Mouse (Mus musculus) spleen, postnatal 14 days (tissue): ENCODE results near the gene Npr3.

Source experiments
- DNase-seq, 2 experiments: peaks; one replicate each; pipeline ENCODE4 v3.0.0; 2021 to 2022; ENCODE audit warnings: low spot score in 2 of 2

Gene Npr3

DNA sequence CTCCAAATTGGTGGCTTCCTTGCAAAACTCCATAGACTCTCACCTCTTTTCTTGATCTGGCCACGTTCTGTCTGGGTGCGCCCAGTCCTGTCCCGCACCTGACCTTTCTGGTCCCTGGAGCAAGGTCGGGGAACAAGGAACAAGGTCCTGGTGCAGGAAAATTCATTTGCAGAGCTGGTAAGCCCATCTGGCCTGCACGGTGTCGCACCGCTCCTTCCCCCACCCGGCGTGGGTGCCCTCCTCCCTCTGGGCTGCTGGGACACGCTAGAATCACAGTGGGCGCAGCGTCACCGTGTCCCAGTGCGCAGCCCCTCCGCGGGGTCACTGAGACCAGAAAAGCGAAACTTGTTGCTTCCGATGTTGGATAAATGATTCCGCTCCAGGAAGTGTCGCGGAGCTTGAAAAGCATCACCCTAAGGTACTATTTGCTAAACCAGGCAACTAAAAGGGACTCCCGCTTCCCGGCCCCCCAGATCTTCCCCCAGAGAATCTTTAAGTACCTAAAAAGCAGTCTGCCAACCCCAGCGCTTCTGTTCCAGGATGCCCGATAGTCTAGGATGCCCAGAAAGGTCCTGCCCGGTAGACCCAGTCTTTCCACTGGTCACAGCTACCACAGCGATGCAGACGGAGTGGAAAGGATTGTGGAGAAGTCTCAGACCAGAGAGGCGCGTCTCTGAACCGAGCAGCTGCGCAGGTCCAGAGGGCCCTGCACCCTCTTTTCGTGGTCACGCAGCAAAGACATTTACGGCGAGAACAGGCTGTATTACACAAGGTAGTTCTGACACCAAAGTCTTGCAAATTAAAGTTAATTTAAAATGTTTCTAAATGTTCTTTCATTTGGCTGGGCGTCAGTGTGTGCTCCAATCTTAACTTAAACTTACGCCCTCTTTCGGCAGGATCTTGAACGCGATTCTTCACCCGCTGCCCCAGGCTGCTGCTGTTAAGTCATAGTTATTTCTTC is at the start of gene Npr3:
TSS of gene Npr3 (minus strand) at position 717 of the 961 bp plus-strand sequence.
- DNase-seq: no peak

DNA sequence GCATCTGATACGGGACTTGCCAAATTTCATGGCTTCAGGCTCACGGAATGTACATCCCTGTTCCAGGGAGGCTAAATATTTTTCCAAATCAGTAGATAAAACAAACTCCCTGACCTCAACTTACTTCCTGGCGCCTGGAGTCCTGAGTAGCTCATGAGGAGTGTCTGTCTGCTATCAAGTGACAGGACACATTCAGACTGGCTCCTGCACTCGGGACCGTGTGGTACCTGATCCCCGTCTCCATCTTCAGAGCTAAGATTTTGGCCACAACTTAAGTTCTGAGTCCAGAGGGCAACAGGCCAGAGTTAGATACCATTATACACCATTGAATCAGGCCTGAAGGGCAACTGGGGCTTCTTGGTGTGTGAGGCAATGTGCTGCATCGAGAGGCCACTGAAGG is 49.0 kb upstream of the Npr3 start:
- no peak for DNase-seq

DNA sequence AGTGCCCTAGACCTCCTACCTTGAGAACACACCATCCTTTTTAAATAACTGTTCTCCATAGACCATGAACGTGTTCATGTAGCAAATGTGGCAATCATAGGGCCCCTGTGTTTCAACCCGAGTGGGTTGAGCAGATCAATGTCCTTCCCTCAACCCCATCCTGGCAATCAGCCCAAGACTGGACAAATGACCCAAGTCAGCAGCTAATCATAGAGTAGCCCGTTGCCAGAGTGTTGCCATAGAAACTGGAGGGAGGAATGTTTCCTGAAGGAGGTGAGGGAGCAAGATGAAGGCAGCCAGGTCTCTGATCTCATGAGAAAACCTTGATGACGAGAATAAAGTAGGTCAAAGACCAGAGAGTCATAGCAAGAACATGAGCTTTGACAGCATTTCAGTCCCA is 47.1 kb upstream of the Npr3 start:
- no peak for DNase-seq

DNA sequence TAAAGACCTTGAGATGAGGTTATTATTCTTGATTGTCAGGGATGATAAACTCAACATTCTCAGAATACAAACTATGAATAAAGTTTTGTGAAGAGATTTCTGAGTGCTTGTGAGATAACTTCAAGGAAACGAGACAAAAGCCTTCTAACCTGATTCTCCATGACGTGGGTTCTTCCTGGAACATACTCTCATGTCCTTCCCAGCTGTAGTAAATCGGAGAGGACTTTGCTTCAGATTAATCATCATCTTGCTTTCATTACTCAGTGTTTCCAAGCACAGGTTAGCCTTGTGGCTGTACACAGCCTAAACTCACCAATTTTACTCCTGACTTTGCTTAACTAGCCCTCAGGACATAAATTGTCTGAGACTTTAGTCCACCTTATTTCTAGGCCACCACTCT is 45.1 kb upstream of the Npr3 start:
- no peak for DNase-seq

DNA sequence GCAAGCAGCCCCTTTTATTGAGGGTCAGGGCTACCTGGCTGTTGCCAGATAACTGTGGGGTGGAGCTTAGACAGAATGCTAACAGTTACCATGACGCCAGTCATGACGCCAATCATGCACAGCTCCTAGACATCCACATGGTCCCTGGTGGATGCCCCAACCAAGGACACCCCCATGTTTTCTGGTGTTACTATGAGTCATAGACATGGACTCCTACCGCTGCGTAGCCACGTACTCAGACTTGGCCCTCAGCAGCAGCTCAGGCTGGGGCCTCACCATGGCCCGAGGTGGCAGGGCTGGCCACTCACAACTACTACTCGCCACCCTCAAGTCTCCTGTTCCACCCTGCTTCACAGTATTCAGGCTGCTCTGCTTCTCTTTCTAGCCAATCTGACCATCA is 44.1 kb upstream of the Npr3 start:
- no peak for DNase-seq

DNA sequence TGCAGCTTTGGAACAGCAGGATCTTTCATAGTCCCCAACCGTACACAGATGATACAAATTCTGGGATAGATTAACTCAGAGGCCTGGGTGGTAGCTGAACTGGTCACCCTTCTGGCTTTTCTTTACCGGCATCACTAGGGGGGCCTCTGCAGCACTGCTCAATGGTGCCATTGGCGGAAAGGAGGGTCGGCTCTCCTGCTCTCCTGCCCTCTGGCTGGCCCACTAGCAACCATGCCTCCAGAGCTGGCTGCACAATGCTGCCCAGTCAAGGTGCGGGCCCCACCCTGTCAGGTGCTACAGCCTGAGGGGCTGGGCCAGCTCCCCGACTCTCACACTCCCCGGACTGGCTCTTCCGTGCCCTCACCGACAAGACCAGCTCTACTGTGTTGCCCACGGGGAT is 43.1 kb upstream of the Npr3 start:
- no peak for DNase-seq

DNA sequence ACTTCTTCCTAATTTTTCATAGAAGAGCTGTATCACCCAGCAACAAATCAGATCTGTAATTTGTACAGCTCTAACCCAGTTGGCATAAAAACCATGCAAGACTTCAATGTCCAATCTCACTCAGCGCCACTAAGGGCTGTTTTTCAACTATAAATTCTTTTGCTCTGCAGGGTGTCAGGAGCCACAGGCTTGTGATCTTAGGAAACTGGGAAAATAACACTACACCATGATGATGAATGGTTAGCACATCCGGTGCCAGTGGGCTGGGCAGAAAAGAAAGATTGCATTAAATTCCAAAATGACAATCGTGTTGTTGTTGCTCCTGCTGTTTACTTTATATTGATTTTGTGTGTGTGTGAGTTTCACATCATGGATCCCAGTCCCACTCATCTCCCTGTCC is 42.4 kb upstream of the Npr3 start:
- DNase-seq: no peak

DNA sequence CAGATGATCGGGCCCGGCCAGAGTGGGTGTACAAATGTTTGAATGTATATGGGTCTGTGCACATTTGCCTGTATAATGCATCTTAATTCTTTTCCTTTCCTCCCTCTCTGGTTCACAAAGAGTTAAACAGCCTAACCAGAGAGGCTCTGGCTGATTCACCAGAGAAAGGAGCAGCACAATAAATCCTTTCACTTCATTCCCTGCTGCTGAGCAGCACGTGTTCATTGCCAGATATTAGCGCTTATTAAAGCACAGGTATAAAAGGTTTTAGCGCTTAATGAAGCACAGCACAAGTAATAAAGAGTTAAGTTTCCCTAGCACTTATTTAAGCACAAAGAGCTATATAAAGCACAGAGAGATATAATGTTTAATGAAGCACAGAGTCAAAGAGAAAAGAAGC is 33.8 kb upstream of the Npr3 start:
- no peak for DNase-seq

DNA sequence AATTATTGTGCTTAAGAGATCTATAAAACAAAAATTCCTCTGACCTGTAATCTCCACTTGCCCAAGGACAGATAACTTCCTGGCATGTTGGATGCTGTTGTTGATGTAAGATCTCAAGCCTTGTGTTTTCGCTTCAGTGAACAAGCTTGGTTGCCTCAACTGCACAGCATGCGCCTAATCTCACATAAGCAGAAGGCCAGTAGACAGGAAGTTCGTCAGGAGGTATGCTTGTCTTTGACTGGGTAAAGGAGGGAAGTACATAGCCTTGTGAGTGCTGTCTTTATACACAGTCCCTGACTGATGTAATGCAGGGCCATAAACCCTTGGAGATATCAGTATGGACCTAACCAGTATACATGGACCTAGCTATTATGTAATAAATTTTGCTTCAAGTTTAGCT is 20.7 kb upstream of the Npr3 start:
- DNase-seq: no peak

DNA sequence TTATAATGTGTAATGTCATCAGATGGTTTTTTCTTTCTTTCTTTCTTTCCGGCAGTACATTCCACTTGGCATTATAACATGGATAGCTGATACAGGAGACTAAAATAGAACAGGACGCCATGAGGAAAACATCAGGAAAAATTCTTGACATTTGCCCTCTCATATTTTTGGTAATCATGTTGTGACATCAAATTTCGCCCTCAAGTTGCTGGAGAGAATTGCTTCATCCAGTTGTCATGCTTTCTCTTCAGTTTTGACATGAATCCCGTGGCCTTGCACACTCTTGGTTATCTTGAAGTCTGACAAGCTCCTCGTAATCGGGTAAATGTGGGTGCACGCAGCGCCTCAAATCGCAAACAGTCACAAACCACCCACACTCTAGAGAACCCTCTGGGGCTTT is 7.0 kb upstream of the Npr3 start:
- no peak for DNase-seq

DNA sequence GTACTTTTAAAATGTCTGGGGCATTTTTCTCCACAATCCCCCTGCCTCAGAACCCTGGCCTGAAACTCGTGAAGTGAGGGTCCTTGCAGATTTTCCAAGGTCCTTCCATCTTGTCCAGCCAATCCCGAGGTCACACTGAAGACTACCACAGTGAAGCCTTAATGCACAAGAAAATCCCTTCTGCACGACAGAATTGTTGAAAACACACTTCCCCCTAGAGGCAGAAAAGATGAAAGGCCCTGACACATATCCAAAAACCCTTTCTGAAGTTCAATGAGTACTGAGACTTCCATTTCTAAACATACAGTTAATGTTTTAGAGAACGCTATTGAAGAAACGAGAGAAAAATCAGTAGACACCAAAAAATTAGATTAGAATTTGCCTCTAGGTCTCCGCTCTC is 2.8 kb upstream of the Npr3 start:
- no peak for DNase-seq

DNA sequence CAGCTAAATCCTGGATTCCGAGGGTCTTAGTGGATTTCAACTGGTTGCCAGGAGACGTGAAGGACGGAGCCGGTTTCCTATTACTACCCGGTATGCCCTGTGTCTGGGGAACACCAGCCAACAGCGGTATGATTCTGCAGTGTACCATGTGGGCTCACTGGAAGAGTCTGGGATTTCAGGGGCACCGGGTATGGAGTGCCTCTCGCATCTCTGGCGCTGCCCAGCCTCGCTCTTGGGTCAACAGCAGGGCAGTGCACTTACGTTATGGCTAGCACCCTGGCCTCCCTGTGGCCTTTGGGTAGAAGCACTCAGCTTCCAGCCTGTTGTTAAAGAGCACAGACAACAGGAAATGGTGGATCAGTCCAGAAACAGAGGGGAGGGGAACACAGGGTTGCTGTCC is 1.1 kb upstream of the Npr3 start:
- DNase-seq: no peak

DNA sequence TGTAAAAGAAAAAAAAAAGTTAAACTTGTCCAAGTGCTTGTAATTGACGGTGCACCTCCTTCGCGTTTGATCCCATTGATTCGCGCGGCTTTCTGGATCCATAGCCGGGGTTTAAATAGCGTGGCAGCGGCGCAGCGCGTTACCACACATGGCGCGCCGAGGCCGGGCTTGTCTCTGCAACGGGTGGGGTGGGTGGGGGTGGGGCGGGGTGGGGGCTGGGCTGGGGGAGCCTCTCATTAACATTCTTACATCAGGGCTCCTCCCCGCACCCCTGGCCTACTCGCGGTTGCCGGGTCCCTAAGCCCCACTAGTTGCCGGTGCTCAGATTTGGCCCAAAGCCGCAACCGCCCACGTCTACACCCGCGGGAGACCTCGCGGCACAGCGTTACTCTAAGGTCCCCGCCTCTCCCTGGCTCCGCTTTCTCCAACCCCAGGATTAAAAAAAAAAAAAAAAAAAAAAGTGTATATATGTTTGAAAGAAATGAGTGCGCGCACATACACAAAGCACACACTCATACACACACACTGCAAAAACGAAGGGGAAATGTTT is 991 bp downstream of the Npr3 start:
- DNase-seq: no peak

DNA sequence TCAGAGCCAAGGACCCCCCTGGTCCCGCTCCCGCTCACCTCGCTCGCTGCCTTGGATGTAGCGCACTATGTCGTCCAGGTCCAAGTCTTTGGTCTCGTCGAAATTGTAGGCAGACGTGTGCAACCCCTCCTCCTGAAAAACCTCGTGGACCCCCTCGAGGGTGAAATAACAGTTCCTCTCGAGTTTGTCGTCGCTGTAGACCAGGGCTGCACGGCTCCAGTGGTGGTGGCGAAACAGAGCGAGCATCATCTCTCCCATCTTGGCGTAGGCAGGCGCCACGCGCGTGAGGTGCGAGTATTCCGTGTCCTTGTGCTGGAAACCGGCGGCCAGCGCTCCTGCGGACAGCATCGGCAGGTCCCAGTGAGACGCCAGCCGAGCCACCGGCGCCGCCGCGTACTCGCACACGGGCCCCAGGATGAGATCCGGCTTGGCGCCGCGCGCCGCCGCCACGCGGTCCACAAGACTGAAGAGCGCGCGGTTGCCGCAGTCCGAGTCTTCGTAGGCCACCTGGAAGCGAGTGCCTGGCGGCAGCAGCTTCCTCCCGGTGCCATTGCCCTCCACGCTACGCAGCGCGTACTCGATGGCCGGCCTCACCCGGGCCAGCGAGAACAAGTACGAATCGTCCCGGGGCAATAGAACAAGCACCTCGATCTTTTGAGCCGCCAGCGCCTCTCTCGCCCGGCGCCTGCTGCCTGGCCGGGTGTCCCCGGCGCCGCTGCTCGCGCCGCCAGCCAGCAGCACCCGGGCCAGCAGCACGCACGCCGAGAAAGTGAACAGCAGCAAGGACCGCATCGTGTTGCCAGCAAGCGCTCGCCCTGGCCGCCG is 2.0 kb downstream of the Npr3 start:
- no peak for DNase-seq

DNA sequence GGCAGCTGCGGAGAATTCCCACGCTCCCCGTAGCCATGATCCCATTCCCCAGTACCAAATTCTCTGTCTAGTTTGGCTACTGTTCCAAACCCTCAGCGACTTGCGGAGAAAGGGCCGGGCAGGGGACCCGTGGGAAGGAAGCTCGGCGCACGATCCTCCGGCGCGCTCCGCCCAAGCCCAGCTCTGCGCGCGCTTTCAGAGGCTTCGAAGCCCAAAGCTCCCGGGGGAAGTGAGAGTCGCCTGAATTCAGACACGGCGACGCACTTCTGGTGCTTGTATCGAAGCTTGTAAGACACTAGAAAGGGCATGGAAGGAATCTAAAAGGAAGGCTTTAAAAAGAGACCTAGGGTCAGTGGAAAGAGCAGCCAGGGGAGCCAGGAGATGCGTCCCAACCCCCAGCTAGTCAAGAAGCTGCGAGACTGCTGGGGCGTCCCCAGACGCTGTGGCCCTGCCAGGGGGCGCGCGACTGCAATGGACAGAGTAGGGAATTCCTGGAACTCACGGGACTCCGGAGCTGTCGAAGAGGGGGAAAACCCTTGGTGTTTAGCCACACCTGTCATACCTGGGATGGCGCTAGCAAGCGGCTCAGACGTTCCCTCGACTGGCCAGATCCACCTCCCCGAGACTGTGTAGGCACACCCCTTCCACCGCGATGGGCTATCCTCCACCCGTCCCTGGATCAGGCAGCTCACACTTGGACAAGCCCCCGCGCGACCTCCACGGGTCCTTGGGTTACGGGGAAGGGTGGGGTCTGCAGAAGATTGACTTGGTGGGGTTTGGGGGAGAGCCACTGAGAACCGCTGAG is 2.8 kb downstream of the Npr3 start:
- no peak for DNase-seq

DNA sequence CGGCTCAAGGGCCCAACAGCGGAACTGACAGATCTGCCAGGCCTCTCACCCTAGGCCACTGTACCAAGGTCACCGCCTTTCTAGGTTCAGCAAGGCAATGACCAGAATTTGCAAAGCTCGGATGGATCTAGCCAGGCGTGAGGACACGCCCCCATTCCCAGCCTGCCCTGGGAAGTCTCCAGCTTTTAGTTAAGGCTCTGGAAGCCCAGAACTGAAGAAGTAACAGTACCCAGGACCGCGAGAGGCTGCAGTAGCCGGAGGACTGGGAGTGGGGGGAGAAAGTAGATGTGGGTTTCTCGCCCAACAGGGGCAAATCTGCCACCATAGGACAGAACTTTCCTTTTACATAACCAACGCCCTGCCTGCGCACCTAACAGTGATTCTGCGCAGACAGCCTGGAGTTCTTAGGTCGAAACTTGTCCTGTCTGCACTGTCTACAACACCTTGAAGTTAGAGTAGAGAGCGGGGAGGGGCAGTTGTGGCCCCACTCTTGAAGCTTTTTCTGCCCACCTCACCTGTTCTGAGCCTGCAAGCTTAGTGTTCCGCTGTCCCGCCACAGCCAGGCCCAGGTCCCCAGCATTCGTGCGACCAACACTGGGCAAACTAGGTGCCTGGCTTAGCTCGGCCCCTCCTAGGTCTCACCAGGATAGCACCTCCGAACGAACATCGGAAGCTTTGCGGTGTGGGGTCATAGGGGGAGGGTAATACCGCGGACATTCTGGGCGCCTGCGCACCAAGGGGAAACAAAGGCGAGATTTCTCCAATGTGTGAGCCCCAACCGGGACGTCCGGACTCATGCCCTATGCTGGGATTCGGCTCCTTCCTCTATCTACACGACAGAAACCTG is 3.7 kb downstream of the Npr3 start:
- DNase-seq: no peak

DNA sequence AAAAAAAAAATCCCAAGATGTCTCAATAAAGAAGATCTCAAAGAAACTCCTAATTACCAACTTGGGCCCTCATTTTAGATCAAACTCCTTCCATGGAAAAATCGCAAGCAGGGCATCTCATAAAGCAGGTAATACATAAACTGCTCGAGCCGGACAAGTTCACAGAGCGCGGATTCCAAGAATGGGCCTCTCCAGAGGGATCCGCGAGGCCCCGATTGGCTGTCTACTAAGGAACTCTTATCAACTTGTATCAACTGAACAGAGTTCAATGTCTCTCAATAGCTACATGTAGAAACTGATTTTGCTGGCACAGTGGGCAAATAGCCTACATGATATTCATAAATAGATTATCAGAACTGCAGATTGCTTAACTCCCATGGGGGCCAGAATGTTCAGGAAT is 9.5 kb downstream of the Npr3 start:
- no peak for DNase-seq

DNA sequence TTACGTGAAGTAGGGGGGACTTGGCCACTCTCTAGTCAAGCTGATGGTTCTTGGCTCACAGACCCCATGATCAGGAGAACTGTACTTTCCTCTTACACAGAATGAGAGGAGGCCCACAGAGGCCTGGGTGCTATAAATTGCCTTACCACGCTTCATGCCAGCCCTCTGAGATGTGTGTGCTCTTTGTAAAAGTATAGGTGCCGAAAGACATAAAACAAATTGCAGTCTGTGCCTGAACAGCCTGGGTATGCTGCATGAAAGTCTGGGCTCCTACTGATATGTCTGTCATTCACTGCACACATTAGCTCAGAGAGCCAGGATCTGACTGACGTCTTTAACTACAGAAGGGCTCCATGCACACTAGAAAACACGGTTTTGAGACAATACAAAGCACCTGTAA is 9.9 kb downstream of the Npr3 start:
- no peak for DNase-seq

DNA sequence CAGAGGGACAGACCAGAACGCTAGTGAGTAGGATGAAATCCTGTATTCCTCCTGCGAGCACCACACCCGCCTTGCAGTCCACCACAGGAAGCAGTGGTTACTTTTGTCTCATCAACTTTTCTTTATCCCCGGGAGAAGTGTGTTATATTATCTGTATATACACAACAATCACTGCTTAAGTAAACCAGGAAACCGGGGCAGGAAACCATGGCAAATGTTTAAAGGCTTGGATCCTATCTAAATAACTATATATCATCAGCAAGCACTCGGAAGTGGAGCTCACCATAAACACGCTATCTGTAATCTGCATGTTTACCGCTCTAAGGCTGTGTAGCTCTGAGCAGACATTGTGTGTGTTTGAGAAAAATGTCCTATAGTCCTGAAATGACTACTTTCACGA is 13.1 kb downstream of the Npr3 start:
- DNase-seq: no peak

DNA sequence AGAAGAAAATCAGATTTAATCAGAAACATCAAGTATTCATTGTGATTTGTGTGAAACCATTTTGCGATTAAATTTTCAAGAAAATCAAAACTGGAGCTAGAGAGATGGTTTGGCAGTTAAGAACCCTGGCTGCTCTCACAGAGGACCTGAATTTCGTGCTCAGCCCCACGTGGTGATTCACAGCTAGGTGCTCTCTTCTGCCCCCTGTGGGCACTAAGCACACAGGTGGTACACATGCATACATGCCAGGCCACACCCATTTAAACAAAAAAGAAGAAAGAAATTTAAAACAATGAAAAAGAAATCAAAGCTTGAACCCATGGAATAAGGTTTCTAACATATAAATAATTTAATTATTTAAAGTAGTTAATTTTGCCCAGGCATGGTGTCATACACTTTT is 15.7 kb downstream of the Npr3 start:
- no peak for DNase-seq
